Mouse (Mus musculus): ENCODE data around the gene Hist1h2ao.
"Not testable (repeated sequence)": the region's sequence is repeated elsewhere in the genome, so short reads cannot be mapped to it uniquely, and the experiment has no call there.

Gene Hist1h2ao

DNA sequence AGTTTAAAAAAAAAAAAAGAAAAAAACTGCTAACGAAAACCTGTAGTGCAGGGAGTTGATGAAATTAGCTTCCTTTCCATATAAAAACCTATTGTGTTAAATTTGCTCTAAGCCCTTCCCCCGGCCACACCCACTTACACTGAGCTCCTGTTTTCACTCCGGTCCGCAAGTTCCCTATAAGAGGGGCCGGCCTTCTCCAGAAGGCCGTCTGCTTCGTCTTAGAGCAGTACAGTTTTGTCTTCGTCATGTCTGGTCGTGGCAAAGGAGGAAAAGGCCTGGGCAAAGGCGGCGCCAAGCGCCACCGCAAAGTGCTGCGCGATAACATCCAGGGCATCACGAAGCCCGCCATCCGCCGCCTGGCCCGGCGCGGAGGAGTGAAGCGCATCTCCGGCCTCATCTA is 1.3 kb downstream of the Hist1h2ao start, which contains the start of gene Hist1h4m:
Gene Hist1h4m (plus strand): TSS at position 208 of the 400 bp plus-strand sequence.
- peak in 1 of 2 experiments; percentile 39 for DNase-seq (ENCODE audit: low spot score in 2 of 2)

GRCm38 (mm10) chr13:21812092-21812491 is 1.8 kb downstream of the Hist1h2ao start:
- DNase-seq (ENCODE audit: low spot score in 2 of 2), result not testable (repeated sequence)

DNA sequence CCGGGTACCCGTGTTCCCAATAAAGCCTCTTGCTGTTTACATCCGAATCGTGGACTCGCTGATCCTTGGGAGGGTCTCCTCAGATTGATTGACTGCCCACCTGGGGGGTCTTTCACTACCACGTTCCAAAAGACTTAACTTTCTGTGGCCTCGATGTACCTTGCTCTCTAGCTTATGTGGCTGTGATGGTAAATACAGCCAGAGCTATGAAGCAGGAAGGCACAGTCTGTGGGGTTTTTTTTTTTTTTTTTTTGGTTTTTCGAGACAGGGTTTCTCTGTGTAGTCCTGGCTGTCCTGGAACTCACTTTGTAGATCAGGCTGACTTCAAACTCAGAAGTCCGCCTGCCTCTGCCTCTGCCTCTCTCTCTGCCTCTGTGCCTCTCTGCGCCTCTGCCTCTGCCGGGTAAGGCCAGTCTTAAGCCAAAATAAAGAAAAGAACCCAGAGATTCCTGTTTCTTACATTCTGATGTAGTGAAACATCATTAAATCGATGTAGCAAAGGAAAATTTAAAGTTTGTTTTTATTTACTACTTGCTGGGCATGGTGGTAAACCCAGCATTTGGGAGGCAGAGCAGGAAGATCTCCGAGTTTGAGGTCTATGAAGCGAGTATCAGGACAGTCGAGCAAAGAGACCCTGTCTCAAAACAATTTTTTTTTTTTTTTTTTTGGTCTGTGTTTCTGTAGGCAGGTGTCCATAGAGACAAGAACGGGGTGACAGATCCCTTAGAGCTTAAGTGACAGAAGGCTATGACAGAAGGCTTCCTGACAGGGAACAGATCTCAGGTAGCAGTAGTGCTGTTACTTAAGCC is 10.0 kb downstream of the Hist1h2ao start:
- DNase-seq (ENCODE audit: low spot score in 2 of 2), result not testable (repeated sequence)

DNA sequence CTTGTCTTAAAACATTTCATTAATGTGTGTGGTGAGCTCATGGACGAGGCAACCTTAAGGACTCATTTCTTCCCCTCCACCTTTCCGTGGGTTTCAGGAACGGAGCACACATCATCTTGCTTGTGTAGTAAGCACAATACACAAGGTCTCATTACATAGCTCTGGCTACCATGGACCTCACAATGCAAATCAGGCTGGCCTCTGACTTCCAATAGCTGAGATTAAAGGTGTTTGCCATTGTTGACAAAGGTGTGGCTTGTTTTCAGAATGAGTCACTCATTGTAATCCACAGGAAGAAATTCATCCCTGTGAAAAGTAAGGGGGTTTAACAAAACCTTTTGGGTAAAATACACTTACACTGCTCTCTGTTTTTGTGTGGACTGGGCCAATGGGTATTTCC is 18.2 kb downstream of the Hist1h2ao start:
- no peak for DNase-seq (ENCODE audit: low spot score in 2 of 2)

- no peak for DNase-seq (ENCODE audit: low spot score in 2 of 2)
Measured at GRCm38 (mm10) chr13:21830344-21830743, 20.1 kb downstream of the Hist1h2ao start.

DNA sequence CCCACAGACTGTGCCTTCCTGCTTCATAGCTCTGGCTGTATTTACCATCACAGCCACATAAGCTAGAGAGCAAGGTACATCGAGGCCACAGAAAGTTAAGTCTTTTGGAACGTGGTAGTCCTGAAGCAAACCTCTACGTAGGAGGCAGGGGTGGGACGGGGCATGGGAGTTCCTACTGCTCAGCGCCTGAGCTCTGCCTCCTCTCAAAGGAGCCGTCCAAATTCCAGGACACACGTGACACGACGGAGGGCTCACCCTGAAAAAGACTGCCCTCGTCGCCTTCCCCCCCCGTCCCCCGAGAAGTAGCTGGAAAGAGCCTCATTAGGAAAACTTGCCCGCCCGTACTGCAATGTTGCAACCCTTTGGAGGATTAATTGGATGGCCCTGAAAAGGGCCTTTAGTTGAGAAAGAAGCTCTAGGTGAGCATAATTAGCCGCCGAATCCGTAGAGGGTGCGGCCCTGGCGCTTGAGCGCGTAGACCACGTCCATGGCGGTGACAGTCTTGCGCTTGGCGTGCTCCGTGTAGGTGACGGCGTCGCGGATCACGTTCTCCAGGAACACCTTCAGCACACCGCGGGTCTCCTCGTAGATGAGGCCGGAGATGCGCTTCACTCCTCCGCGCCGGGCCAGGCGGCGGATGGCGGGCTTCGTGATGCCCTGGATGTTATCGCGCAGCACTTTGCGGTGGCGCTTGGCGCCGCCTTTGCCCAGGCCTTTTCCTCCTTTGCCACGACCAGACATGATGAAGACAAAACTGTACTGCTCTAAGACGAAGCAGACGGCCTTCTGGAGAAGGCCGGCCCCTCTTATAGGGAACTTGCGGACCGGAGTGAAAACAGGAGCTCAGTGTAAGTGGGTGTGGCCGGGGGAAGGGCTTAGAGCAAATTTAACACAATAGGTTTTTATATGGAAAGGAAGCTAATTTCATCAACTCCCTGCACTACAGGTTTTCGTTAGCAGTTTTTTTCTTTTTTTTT is 21.4 kb downstream of the Hist1h2ao start, which contains the start of gene Hist1h4n:
Gene Hist1h4n (minus strand): TSS at position 779 of the 977 bp plus-strand sequence.
- DNase-seq (ENCODE audit: low spot score in 2 of 2), result peak; percentile 24 to 45

DNA sequence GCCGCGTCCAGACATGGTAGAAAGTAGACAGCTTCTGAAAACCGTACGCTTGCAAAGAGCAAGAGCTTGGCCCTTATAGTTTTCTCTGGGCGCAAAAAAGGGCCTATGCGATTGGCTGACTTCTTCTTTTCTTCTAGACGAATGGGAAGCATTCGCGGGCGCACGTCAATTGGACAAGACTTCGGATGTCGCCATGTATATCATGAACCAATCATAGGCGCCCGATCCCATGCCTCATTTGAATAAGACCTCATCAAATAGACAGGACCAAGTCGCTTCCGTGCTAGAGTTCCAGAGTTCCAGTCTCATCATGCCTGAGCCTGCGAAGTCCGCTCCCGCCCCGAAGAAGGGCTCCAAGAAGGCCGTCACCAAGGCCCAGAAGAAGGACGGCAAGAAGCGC is 23.2 kb downstream of the Hist1h2ao start, which contains the start of the genes Hist1h2ap and Hist1h2br:
Gene Hist1h2ap (minus strand): TSS at position 47 of the 400 bp plus-strand sequence.
Gene Hist1h2br (plus strand): TSS at position 283 of the 400 bp plus-strand sequence.
- not testable (repeated sequence) for DNase-seq (ENCODE audit: low spot score in 2 of 2)

DNA sequence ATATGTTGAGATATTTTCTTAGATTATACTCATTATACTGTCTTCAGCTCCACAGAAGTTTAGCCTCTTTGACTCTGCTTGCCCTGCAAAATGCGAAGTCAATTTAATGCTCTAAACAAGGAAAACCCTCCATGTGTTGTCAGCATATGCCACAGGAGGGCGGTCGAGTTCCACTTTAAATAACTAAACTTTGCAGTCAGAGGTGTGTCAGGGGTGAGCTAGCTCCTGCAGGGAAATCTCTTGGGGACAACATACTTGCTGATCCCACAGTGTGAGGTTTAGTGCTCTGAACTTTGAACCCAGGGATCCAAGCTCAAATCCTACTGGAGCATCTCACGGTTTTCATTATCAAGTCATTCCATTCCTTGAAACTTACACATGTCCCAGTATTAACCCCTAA is 30.2 kb downstream of the Hist1h2ao start:
- not testable (repeated sequence) for DNase-seq (ENCODE audit: low spot score in 2 of 2)

DNA sequence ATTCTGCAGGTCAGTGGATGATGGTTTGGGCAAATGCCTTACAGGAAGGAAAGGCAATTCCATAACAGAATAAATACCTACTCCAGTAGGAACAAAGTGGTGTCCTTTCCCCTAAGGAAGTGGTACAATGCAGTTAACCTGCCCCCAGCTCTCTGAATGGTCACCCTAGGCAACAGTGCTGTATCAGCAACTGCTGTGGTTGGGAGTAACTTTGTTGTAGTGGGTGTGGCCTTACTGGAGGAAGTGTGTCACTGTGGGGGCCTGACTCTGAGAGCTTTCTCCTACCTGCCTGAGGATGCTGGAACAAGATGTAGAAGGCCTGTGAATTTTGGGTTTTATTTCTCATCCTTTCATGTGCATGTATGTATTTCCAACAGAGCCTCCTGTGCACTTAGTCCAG is 36.1 kb downstream of the Hist1h2ao start:
- not testable (repeated sequence) for DNase-seq (ENCODE audit: low spot score in 2 of 2)

- peak in 1 of 2 experiments; percentile 26 for DNase-seq (ENCODE audit: low spot score in 2 of 2)
Measured at GRCm38 (mm10) chr13:21847883-21848282, 37.6 kb downstream of the Hist1h2ao start.

DNA sequence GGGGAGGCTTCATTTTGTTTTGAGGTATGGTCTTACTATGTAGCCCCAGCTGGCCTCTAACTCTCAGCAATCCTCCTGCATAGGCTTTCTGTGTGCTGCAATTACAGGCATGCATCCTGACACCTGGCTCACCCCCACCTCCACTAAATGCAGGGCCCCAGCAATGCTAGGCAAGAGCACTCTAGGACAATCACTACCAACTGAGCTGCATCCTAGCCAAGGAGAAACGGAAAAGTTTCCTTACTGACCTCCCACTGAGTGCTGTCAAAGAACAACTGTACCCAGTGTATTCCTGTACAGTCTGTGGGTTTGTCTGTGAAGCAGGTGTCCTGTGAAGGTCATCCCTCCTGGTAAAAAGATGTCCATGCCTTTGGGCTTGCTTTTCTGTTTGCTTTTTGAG is 40.4 kb downstream of the Hist1h2ao start:
- not testable (repeated sequence) for DNase-seq (ENCODE audit: low spot score in 2 of 2)

DNA sequence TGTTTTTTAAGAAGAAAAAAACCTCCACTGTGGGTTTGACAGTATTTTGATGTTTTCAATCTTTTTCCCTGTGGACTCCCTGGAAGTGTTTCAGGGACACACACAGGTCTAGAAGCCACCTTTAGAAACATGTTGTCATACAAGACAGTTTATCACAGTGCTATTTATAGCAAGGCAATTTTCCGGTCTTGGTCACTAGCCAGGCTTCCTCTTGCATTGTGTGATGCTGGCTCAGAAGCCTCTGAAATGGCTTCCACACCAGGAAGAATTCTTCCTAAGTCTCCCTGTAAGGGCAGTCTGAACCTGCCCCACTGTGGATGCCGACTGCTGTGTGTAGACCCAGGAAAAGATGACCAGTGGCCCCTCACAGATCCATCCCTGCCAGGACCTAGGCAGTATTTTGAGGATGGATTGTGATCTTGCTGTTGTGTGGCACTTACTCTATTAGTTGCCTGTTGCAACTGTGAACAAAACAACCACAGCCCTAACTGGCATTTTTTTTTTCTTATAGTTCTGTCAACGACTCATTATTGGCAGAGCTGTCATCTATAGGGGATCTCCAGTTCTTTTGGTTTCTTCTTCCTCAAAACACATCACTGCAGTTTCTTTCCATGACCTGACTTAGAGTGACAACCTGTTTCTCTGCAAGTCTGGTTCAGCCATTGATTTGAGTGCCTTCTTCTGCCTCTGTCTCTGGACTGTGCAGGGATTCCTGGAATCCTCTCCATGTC is 42.1 kb downstream of the Hist1h2ao start:
- no peak for DNase-seq (ENCODE audit: low spot score in 2 of 2)

DNA sequence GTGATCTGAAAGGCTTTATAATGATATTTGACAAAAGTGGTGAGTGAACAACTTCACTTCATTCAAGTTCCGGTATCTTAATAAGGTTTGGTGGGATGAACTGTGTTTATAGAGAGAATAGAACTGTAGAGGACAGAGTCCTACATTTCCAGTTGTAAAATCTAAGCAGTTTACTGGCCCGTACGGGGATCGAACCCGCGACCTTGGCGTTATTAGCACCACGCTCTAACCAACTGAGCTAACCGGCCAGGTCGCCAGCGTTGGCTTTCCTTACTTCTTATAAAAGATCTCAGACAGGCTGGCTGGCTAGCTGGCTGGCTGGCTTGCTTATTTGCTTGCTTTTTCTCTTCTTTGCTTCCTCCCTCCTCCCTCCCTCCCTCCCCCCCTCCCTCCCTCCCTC is 44.9 kb downstream of the Hist1h2ao start:
- peak; percentile 73 to 85 for DNase-seq (ENCODE audit: low spot score in 2 of 2)

GRCm38 (mm10) chr13:21855698-21856162 is 45.5 kb downstream of the Hist1h2ao start:
- DNase-seq (ENCODE audit: low spot score in 2 of 2), result peak; percentile 48 to 70
